Mouse (Mus musculus): ENCODE results near the gene Nptx1.

GRCm38 (mm10) chr11:119543816-119544517, 3.6 kb downstream of the Nptx1 start:
- TF ChIP-seq CTCF (IDR thresholded peaks at IDR 0.05; ENCODE audit: low read depth) (no peak), EP300 (IDR thresholded peaks at IDR 0.05; ENCODE audit: low read depth) (no peak)
